Mouse (Mus musculus) megakaryocyte, embryonic 14.5 days (primary cell): ENCODE measurements around the gene 1810010H24Rik.

Source experiments
- FLI1 ChIP-seq: IDR thresholded peaks from 2 replicates; pipeline ENCODE4 v1.6.1; 2012; ENCODE audit warnings: low read length, inconsistent platforms, mixed read lengths
- GATA1 ChIP-seq: IDR thresholded peaks from 3 replicates; pipeline ENCODE4 v1.6.1; 2012; ENCODE audit warnings: mixed read lengths, low read length, inconsistent platforms, borderline replicate concordance

DNA sequence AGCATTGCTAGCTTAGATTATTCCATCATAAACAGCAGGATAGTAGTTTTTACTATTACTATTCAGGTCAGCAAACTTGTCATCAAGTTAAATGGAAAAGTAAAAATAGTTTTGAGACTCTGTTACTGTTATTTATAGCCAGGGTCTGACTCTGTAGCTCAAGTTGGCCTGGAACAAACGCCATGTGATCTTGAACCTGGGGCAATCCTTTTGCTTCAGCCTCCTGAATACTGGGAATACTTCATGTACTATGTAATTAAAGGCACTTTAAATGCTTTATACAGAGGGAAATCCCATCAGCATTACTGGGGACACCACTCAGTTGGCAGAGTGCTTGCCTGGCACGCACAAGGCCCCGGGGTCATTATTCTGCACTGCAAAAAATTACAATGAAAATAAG is 37.6 kb downstream of the 1810010H24Rik start:
- no peak for TF ChIP-seq GATA1
- no peak for TF ChIP-seq FLI1
